Mouse (Mus musculus) forebrain, embryonic 11.5 days (tissue): ENCODE data around the gene Crim1. TPM values are rescaled to one million over a fixed set of nuclear protein-coding genes. Genes with fewer than 3 reads are reported as not detected.

Experiments used
- ATAC-seq: fragments of 200-750 bp; cut with Nextera tagmentation; replicated peaks from 2 replicates; pipeline ENCODE4 v1.8.0; 2017; ENCODE audit warnings: moderate TSS enrichment; ENCODE audit not compliant: low FRiP score
- DNase-seq: peaks from one replicate; pipeline ENCODE4 v3.0.0-alpha.2; 2017; ENCODE audit warnings: low spot score
- H3K27ac ChIP-seq: fragments of 300-500 bp; sonication (generic); 2 replicates; pipeline ENCODE4 v1.5.1; 2014; ENCODE audit warnings: low read depth, low read length
- H3K27me3 ChIP-seq: fragments of 300-500 bp; sonication (generic); 2 replicates; pipeline ENCODE4 v1.6.1; 2014; ENCODE audit warnings: mild to moderate bottlenecking, low read length, mixed read lengths; ENCODE audit not compliant: control insufficient read depth, insufficient read depth
- H3K36me3 ChIP-seq: fragments of 300-500 bp; sonication (generic); 2 replicates; pipeline ENCODE4 v1.6.1; 2014; ENCODE audit warnings: mild to moderate bottlenecking, low read length, moderate library complexity, mixed read lengths; ENCODE audit not compliant: control insufficient read depth, insufficient read depth
- H3K4me1 ChIP-seq: fragments of 300-500 bp; sonication (generic); replicated peaks from 2 replicates; pipeline ENCODE4 v1.6.1; 2014; ENCODE audit warnings: low read length, mixed read lengths; ENCODE audit not compliant: control insufficient read depth, insufficient read depth
- H3K4me2 ChIP-seq: fragments of 300-500 bp; sonication (generic); 2 replicates; pipeline ENCODE4 v1.6.1; 2014; ENCODE audit warnings: low read depth, mild to moderate bottlenecking, low read length, moderate library complexity, mixed read lengths; ENCODE audit not compliant: severe bottlenecking
- H3K4me3 ChIP-seq: fragments of 300-500 bp; sonication (generic); 2 replicates; pipeline ENCODE4 v1.5.1; 2014; ENCODE audit warnings: low read depth, low read length
- H3K9ac ChIP-seq: fragments of 300-500 bp; sonication (generic); 2 replicates; pipeline ENCODE4 v1.6.1; 2014; ENCODE audit warnings: low read length
- H3K9me3 ChIP-seq: fragments of 300-500 bp; sonication (generic); 2 replicates; pipeline ENCODE4 v1.6.1; 2016; ENCODE audit warnings: low read length, mixed read lengths; ENCODE audit not compliant: control insufficient read depth
- WGBS: fragments of 180-500 bp; shearing (Covaris S2); extraction: QIAGEN DNeasy Blood & Tissue Kit; methylation state at CpG from one replicate; pipeline ENCODE4 v1.1.7; 2014; 5-methylcytosine and 5-hydroxymethylcytosine counted together
- polyA plus RNA-seq: library from polyadenylated mRNA; unstranded; fragments of >200 nt; fragmentation: Nextera tagmentation; extraction: Ambion mirVana; gene quantifications from 2 replicates; pipeline ENCODE4 v1.2.1, GENCODE M21; 2014

Gene Crim1
- polyA plus RNA-seq, 1 experiment from 2014 or later = 2.7 TPM

GRCm38 (mm10) chr17:78233873-78234272 is 33.8 kb downstream of the Crim1 start:
- ATAC-seq = no peak
- Histone ChIP-seq H3K36me3 (no peaks in the 10 kb centered on the region; the same call in 1 of the 2 replicates), H3K27me3 (no peaks in the 10 kb centered on the region), H3K4me3 (no peak overlapping the region), H3K27ac (no peak overlapping the region), H3K4me2 (no peak overlapping the region), H3K4me1 (no peaks in the 10 kb centered on the region), H3K9me3 (no peaks in the 10 kb centered on the region), H3K9ac (no peak overlapping the region)
- WGBS = 91% methylated on average over 6 of the region's 6 CpGs
- DNase-seq = no peak

DNA sequence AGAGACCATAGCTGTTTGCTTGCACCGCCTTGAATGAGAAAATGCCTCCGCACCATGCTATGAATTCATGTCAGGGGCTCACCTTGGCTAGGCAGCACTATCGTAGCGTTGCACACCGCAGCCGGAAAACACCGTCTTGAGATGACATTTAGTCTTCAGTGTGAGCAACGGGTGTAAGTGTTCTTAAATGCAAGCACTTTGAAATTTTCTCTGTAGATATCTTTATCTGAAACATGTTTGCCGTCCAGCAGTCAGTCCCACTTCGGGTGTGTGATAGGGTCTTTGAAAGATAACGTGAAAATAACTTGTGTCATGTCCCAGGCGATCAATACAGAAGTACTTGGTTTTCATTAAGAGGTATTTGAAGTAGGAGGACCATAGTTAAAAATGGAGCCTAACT is 36.1 kb downstream of the Crim1 start:
- H3K9ac ChIP-seq = no peak overlapping the region
- no peak overlapping the region for H3K4me2 ChIP-seq
- no peaks in the 10 kb centered on the region for H3K9me3 ChIP-seq
- H3K27me3 ChIP-seq = no peaks in the 10 kb centered on the region
- H3K4me3 ChIP-seq = no peak overlapping the region
- no peak for DNase-seq
- 97% methylated on average over 12 of the region's 12 CpGs for WGBS
- H3K36me3 ChIP-seq = no peaks in the 10 kb centered on the region; the same call in 1 of the 2 replicates
- H3K4me1 ChIP-seq = no peaks in the 10 kb centered on the region
- no peak overlapping the region for H3K27ac ChIP-seq
- ATAC-seq = no peak

- Histone ChIP-seq H3K4me2 (no peak overlapping the region), H3K36me3 (no peaks in the 10 kb centered on the region; the same call in 1 of the 2 replicates), H3K4me1 (no peaks in the 10 kb centered on the region), H3K27me3 (no peaks in the 10 kb centered on the region), H3K9me3 (no peaks in the 10 kb centered on the region), H3K27ac (no peak overlapping the region), H3K9ac (no peak overlapping the region; the same call in 1 of the 2 replicates), H3K4me3 (no peak overlapping the region)
- no peak for DNase-seq
- ATAC-seq = 0 out of 2 replicates have a peak, but pooled peaks have one; percentile 27
- 92% methylated on average over 13 of the region's 13 CpGs for whole genome bisulfite sequencing
These were observed 37.9 kb downstream of the Crim1 start for GRCm38 (mm10) chr17:78237954-78238353.

GRCm38 (mm10) chr17:78240161-78240560 is 40.1 kb downstream of the Crim1 start:
- no peaks in the 10 kb centered on the region; the same call in 1 of the 2 replicates for H3K36me3 ChIP-seq
- no peaks in the 10 kb centered on the region for H3K4me1 ChIP-seq
- ATAC-seq (no peak), DNase-seq (no peak)
- H3K9ac ChIP-seq = no peak overlapping the region
- WGBS = 93% methylated on average over 4 of the region's 4 CpGs
- no peak overlapping the region for H3K27ac ChIP-seq
- no peaks in the 10 kb centered on the region for H3K9me3 ChIP-seq
- H3K4me3 ChIP-seq = no peak overlapping the region
- no peaks in the 10 kb centered on the region for H3K27me3 ChIP-seq
- H3K4me2 ChIP-seq = no peak overlapping the region

GRCm38 (mm10) chr17:78241238-78241637 is 41.2 kb downstream of the Crim1 start:
- H3K4me1 ChIP-seq = no peaks in the 10 kb centered on the region
- DNase-seq (no peak), ATAC-seq (no peak)
- no peak overlapping the region for H3K4me3 ChIP-seq
- H3K36me3 ChIP-seq = no peaks in the 10 kb centered on the region; the same call in 1 of the 2 replicates
- WGBS = 85% methylated on average over 7 of the region's 7 CpGs
- H3K27ac ChIP-seq = no peak overlapping the region
- H3K9ac ChIP-seq = no peak overlapping the region
- H3K4me2 ChIP-seq = no peak overlapping the region
- no peaks in the 10 kb centered on the region for H3K27me3 ChIP-seq
- no peaks in the 10 kb centered on the region for H3K9me3 ChIP-seq

GRCm38 (mm10) chr17:78244752-78245151 is 44.7 kb downstream of the Crim1 start:
- no peak for DNase-seq
- H3K4me2 ChIP-seq = no peak overlapping the region
- H3K36me3 ChIP-seq = no peaks in the 10 kb centered on the region
- H3K4me1 ChIP-seq = peaks cover 2% of the 10 kb centered on the region; the same call in 1 of the 2 replicates
- H3K27ac ChIP-seq = no peak overlapping the region
- H3K9me3 ChIP-seq = no peaks in the 10 kb centered on the region
- H3K27me3 ChIP-seq = no peaks in the 10 kb centered on the region
- WGBS = 84% methylated on average over 6 of the region's 6 CpGs
- no peak for ATAC-seq
- H3K4me3 ChIP-seq = no peak overlapping the region
- H3K9ac ChIP-seq = no peak overlapping the region

DNA sequence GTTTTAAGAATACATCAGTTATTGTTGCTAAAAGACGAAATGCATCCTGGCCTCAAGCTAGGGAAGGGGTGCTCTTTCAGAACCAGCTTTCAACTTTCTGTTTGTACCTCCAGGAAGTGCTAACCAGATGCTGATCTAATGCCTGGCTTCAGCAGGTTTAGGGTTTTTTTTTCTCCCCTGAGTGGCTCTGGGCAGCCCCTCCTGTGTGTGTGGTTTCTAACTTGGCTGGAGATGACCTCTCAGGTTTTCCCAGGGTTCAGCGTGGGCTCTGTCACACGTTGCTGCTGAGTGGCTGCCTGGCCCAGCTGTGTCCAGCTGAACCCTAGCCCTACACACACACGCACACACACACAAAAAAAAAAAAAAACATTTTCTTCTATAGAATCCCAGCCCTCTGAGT is 45.4 kb downstream of the Crim1 start:
- DNase-seq (no peak), ATAC-seq (no peak)
- Histone ChIP-seq H3K9me3 (no peaks in the 10 kb centered on the region), H3K27me3 (no peaks in the 10 kb centered on the region), H3K27ac (no peak overlapping the region), H3K9ac (no peak overlapping the region), H3K4me1 (peaks cover 2% of the 10 kb centered on the region; the same call in 1 of the 2 replicates), H3K36me3 (no peaks in the 10 kb centered on the region), H3K4me3 (no peak overlapping the region), H3K4me2 (no peak overlapping the region)
- WGBS = 80% methylated on average over 4 of the region's 4 CpGs

- WGBS = 48% methylated on average over 11 of the region's 11 CpGs
These were observed 46.8 kb downstream of the Crim1 start for GRCm38 (mm10) chr17:78246634-78247383.

DNA sequence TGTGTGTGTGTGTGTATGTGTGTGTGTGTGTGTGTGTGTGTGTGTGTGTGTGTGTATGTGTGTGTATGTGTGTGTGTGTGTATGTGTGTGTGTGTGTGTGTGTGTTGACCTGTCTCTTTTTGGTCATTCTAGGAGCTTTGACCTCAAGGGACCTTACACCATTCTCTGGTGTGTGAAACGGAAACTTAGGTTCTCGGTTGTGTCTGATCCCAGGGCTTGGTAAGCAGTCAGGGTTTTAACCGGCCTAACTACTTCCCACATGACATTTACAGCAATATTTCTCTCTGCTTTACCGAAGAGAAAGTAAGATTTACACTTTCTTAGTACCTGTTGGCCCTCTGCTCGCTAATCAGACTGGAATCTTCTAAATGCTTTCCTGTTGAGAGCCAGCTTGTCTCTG is 48.1 kb downstream of the Crim1 start:
- no peak overlapping the region for H3K4me3 ChIP-seq
- no peaks in the 10 kb centered on the region for H3K9me3 ChIP-seq
- WGBS = 88% methylated on average over 5 of the region's 5 CpGs
- no peaks in the 10 kb centered on the region for H3K27me3 ChIP-seq
- H3K9ac ChIP-seq = no peak overlapping the region
- ATAC-seq (no peak), DNase-seq (no peak)
- peaks cover 2% of the 10 kb centered on the region; the same call in 1 of the 2 replicates for H3K4me1 ChIP-seq
- no peak overlapping the region for H3K27ac ChIP-seq
- H3K4me2 ChIP-seq = no peak overlapping the region
- no peaks in the 10 kb centered on the region for H3K36me3 ChIP-seq

More at GRCm38 (mm10) chr17:78246634-78247383, 46.8 kb downstream of the Crim1 start:
- H3K9ac ChIP-seq = no peak overlapping the region
- no peaks in the 10 kb centered on the region for H3K27me3 ChIP-seq
- H3K36me3 ChIP-seq = no peaks in the 10 kb centered on the region
- DNase-seq (no peak), ATAC-seq (no peak)
- H3K9me3 ChIP-seq = no peaks in the 10 kb centered on the region
- H3K4me2 ChIP-seq = no peak overlapping the region
- H3K27ac ChIP-seq = no peak overlapping the region
- H3K4me1 ChIP-seq = peaks cover 2% of the 10 kb centered on the region; the same call in 1 of the 2 replicates
- H3K4me3 ChIP-seq = no peak overlapping the region
